Mouse (Mus musculus): Measurements from ENCODE around the gene Tubgcp3. TPM values are rescaled to one million over a fixed set of nuclear protein-coding genes. Genes with fewer than 3 reads are reported as not detected.

Gene Tubgcp3
- total and polyA plus RNA-seq, 3 experiments: 29.7 to 48.7 (median 33.4) TPM

GRCm38 (mm10) chr8:12641527-12641926 lies 30.5 kb downstream of the Tubgcp3 start:
- Histone ChIP-seq H3K9ac (ENCODE audit: insufficient read depth, low read depth) (no peak overlapping the region), H3K9me3 (replicated peaks; ENCODE audit: low read length) (no peaks in the 10 kb centered on the region), H3K27me3 (replicated peaks) (no peaks in the 10 kb centered on the region), H3K4me1 (ENCODE audit: control insufficient read depth in 1 of 2, insufficient read depth in 2 of 2) (peaks cover 0 to 32% of the 10 kb centered on the region in 2 experiments; a peak in 2 of 4 replicates), H3K4me3 (replicated peaks in 1 of 3; ENCODE audit: low read depth in 2 of 3, low read length in 2 of 3, poor library complexity in 1 of 3) (no peak overlapping the region), H3K79me2 (replicated peaks; ENCODE audit: control insufficient read depth, extremely low read depth, insufficient read depth, poor library complexity, severe bottlenecking) (no peaks in the 10 kb centered on the region), H3K27ac (ENCODE audit: insufficient read depth, low read depth) (no peak overlapping the region), H3K36me3 (replicated peaks in 1 of 2; ENCODE audit: control insufficient read depth in 1 of 2, insufficient read depth in 1 of 2, low read length in 1 of 2) (peaks cover 52 to 84% of the 10 kb centered on the region in 2 experiments), H3K4me2 (ENCODE audit: insufficient read depth, low read depth, poor library complexity, severe bottlenecking) (no peak overlapping the region)
- DNase-seq (ENCODE audit: extremely low read depth): no peak
- TF ChIP-seq PAX5 (IDR thresholded peaks at IDR 0.05; ENCODE audit: low read length) (no peak), MAZ (IDR thresholded peaks at IDR 0.05; ENCODE audit: low read depth, low read length) (no peak), ETS1 (conservative IDR thresholded peaks at IDR 0.05; ENCODE audit: low read depth, low read length) (no peak), POLR2A (IDR thresholded peaks at IDR 0.05; ENCODE audit: low read depth, low read length) (no peak), NRF1 (IDR thresholded peaks at IDR 0.05; ENCODE audit: low read depth, low read length) (no peak)
- dilution Hi-C loops (cut with MboI; ENCODE audit: extremely low pct_ligation_motif_present, extremely low pct_unique_long_range_greater_than_20kb, low sequenced_read_pairs) (no loop called here), in situ Hi-C loops (cut with MboI; ENCODE audit: low pct_ligation_motif_present, low pct_unique_long_range_greater_than_20kb, low sequenced_read_pairs) (no loop called here)

GRCm38 (mm10) chr8:12638446-12638845 lies 33.6 kb downstream of the Tubgcp3 start:
- dilution Hi-C loops (cut with MboI; ENCODE audit: extremely low pct_ligation_motif_present, extremely low pct_unique_long_range_greater_than_20kb, low sequenced_read_pairs): no loop called here
- DNase-seq (ENCODE audit: extremely low read depth): peak; percentile 33
- no peak for TF ChIP-seq MEF2A (IDR thresholded peaks at IDR 0.05; ENCODE audit: borderline replicate concordance, low read depth, low read length)
- no peak for TF ChIP-seq NELFE (IDR thresholded peaks at IDR 0.05; ENCODE audit: low read depth, low read length)
- TF ChIP-seq MAZ (IDR thresholded peaks at IDR 0.05; ENCODE audit: low read depth, low read length): no peak
- no peak for TF ChIP-seq UBTF (IDR thresholded peaks at IDR 0.05; ENCODE audit: low read depth, low read length)
- no peak for TF ChIP-seq CHD1 (IDR thresholded peaks at IDR 0.05; ENCODE audit: low read depth, low read length)
- no peak for TF ChIP-seq POLR2A (IDR thresholded peaks at IDR 0.05; ENCODE audit: low read depth, low read length)
- no peak for TF ChIP-seq GABPA (IDR thresholded peaks at IDR 0.05; ENCODE audit: insufficient replicate concordance, low read depth, low read length)
- TF ChIP-seq RAD21 (IDR thresholded peaks at IDR 0.05; ENCODE audit: low read depth, low read length): no peak
- no peak for TF ChIP-seq HCFC1 (IDR thresholded peaks at IDR 0.05; ENCODE audit: low read depth, low read length)
- TF ChIP-seq ETS1 (conservative IDR thresholded peaks at IDR 0.05; ENCODE audit: low read depth, low read length): no peak
- TF ChIP-seq CTCF (conservative IDR thresholded peaks at IDR 0.05 in 1 of 2, IDR thresholded peaks at IDR 0.05 in 1 of 2; ENCODE audit: low read depth in 2 of 2, low read length in 2 of 2): no peak
- TF ChIP-seq JUN (IDR thresholded peaks at IDR 0.05; ENCODE audit: insufficient read depth, low read depth, low read length): no peak
- no peak for TF ChIP-seq USF1 (IDR thresholded peaks at IDR 0.05; ENCODE audit: low read depth, low read length)
- TF ChIP-seq IRF4 (IDR thresholded peaks at IDR 0.05; ENCODE audit: low read depth, low read length): no peak
- TF ChIP-seq E2F4 (IDR thresholded peaks at IDR 0.05; ENCODE audit: insufficient replicate concordance, low read depth, low read length): no peak
- no peak for TF ChIP-seq EP300 (IDR thresholded peaks at IDR 0.05; ENCODE audit: low read length)
- TF ChIP-seq MYC (IDR thresholded peaks at IDR 0.05; ENCODE audit: low read depth, low read length): no peak
- TF ChIP-seq MXI1 (IDR thresholded peaks at IDR 0.05; ENCODE audit: low read depth, low read length): no peak
- TF ChIP-seq KAT2A (IDR thresholded peaks at IDR 0.05; ENCODE audit: insufficient replicate concordance, low read length): no peak
- Histone ChIP-seq H3K9me3 (replicated peaks; ENCODE audit: low read length) (no peaks in the 10 kb centered on the region), H3K9ac (ENCODE audit: insufficient read depth, low read depth) (no peak overlapping the region), H3K4me1 (ENCODE audit: control insufficient read depth in 1 of 2, insufficient read depth in 2 of 2) (peaks cover 3 to 23% of the 10 kb centered on the region in 2 experiments), H3K36me3 (replicated peaks in 1 of 2; ENCODE audit: control insufficient read depth in 1 of 2, insufficient read depth in 1 of 2, low read length in 1 of 2) (peaks cover 65 to 87% of the 10 kb centered on the region in 2 experiments), H3K27ac (ENCODE audit: insufficient read depth, low read depth) (no peak overlapping the region), H3K79me2 (replicated peaks; ENCODE audit: control insufficient read depth, extremely low read depth, insufficient read depth, poor library complexity, severe bottlenecking) (no peaks in the 10 kb centered on the region), H3K4me2 (ENCODE audit: insufficient read depth, low read depth, poor library complexity, severe bottlenecking) (no peak overlapping the region), H3K4me3 (replicated peaks in 1 of 3; ENCODE audit: low read depth in 2 of 3, low read length in 2 of 3, poor library complexity in 1 of 3) (no peak overlapping the region), H3K27me3 (replicated peaks) (no peaks in the 10 kb centered on the region)
- in situ Hi-C loops (cut with MboI; ENCODE audit: low pct_ligation_motif_present, low pct_unique_long_range_greater_than_20kb, low sequenced_read_pairs): no loop called here

Data from CH12.LX (cell line).